Mouse (Mus musculus): ENCODE data around the gene Tst.

DNA sequence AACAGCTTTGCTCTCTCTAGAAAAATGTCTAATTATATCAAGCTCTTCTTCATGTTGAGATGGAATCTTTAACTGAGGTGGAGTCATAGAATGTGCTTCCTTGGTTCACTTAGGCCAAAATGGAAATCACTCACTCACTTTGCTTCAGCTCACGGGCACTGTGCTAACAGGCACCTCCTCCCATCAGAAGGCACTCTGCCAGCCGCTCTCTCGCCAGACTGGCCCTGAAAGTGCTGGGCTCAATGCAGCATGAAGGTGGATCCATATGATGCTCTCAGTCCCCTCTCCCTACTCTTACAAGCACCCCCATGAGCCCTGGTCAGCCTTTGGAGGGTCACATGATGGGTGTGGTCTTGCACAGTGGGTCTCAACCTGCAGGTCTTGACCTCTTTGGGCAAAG, 31.5 kb downstream of the Tst start:
- TF ChIP-seq CTCF (IDR thresholded peaks at IDR 0.05; ENCODE audit: extremely low read depth, insufficient read depth, insufficient read length, insufficient replicate concordance) (no peak), POLR2A (IDR thresholded peaks at IDR 0.05; ENCODE audit: low read depth, low read length) (no peak)
